In genomic region chr4:120850946-120851345, GRCm38 (mm10) we compare ENCODE assay signal across 7 mouse cellular contexts. TPM values are rescaled to one million over a fixed set of nuclear protein-coding genes. Genes with fewer than 3 reads are reported as not detected.
A peak's percentile ranks its signal among the peaks of the same experiment; 100 is the strongest.
DNase-seq lines count a peak whose midpoint lies in the region; ATAC-seq lines count a peak whose summit lies in the region.

No protein-coding gene starts in this region.

- peak; percentile 71 for ATAC-seq in CD4-positive, CD25-positive, alpha-beta regulatory T cell, adult 4 months
- ATAC-seq in megakaryocyte, adult 5-6 weeks (ENCODE audit: poor library complexity, severe bottlenecking), result peak; percentile 81

- DNase-seq in T-cell, adult 2 months (ENCODE audit: low spot score), result peak; percentile 58
- DNase-seq in cerebellum, postnatal 25 days, result peak; percentile 98
- peak; percentile 75 for DNase-seq in gastrocnemius, postnatal 10 days
- peak; percentile 79 to 82 for DNase-seq in kidney, postnatal 4 days
- DNase-seq in right cerebral cortex, postnatal 14 days, result peak; percentile 77

RNA-seq across cellular contexts. Expression of gene Rims3, which starts 3.7 kb away (rescaled TPM):
- 1 to 10 TPM in 1 of 2 experiments, under 1 TPM in 1; 0.63 to 1.2 TPM for polyA plus RNA-seq in CD4-positive, CD25-positive, alpha-beta regulatory T cell, adult 4 months (2017; shearing (Covaris generic))
- total RNA-seq in gastrocnemius, postnatal 10 days (2021), result under 1 TPM; 0.20 to 0.40 TPM
- total RNA-seq in megakaryocyte, adult 5-6 weeks (2015), result 0.05 and 0.29 TPM in 2 replicates
- 0.04 and 0.15 TPM in 2 replicates for total RNA-seq in megakaryocyte, adult 5-6 weeks (2017)

RNA-seq across cellular contexts. Expression of gene Nfyc, which starts 19.6 kb away (rescaled TPM):
- polyA plus RNA-seq in CD4-positive, CD25-positive, alpha-beta regulatory T cell, adult 4 months (2017; shearing (Covaris generic)), result 10 to 100 TPM; 64.7 to 67.5 TPM
- 10 to 100 TPM; 47.2 to 55.8 TPM for total RNA-seq in gastrocnemius, postnatal 10 days (2021)
- 64.3 and 66.1 TPM in 2 replicates for total RNA-seq in megakaryocyte, adult 5-6 weeks (2015)
- 55.0 and 67.3 TPM in 2 replicates for total RNA-seq in megakaryocyte, adult 5-6 weeks (2017)

Comparison
In these comparisons a context has a peak if more than half of its experiments do, and no peak if none do; other contexts are left out.
1. Peak in every context shown above with its lines: DNase-seq and ATAC-seq.